18 mouse cellular contexts compared by ENCODE assay signal in the genomic region with DNA sequence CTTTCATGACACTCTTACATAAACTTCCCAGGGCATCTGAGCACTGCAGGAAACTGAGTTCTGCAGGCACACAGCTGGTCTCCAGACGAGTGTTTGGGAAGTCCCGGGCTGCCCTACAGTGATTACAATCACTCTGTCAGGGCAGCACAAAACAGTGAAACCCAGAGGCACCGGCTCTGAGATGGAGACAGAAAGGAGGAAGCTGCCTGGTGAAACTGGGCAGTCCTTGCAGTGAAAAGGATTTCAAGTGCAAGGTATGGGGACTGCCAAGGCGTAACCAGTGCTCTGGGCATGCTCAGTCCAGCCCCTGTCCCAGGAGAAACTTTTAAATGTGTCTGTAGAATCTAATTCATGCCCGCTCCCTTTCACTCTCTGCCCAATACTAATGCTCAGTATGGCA. TPM values are rescaled to one million over a fixed set of nuclear protein-coding genes. Genes with fewer than 3 reads are reported as not detected.
DNase-seq lines count a peak whose midpoint lies in the region; ATAC-seq lines count a peak whose summit lies in the region.
"Had no signal": no experiment of that assay in that cellular context is flagged by ENCODE, and none has a peak within 500 bp of the region (broad histone marks: within the 10 kb centered on the region; RNA-seq: fewer than 3 reads in every experiment).

No protein-coding gene starts in this region.

- no peak overlapping the region for H3K9ac ChIP-seq in midbrain, embryonic 11.5 days (ENCODE audit: low read length)
- H3K9ac ChIP-seq: hindbrain, embryonic 12.5 days; intestine, embryonic 15.5 days; limb, embryonic 13.5 days; neural tube, embryonic 12.5 days had no signal

- no peak overlapping the region for H3K4me3 ChIP-seq in brown adipose tissue, adult 24 weeks (ENCODE audit: insufficient read depth, low read depth, low read length)
- no peak overlapping the region for H3K4me3 ChIP-seq in midbrain, embryonic 11.5 days (ENCODE audit: low read depth, low read length)
- H3K4me3 ChIP-seq: hindbrain, embryonic 12.5 days; intestine, embryonic 15.5 days; layer of hippocampus, adult 2 months; limb, embryonic 13.5 days; neural tube, embryonic 12.5 days had no signal

- no peak for ATAC-seq in CD4-positive, CD25-positive, alpha-beta regulatory T cell, adult 4 months
- peak; percentile 11; the same call in 1 of the 2 replicates for ATAC-seq in neutrophil, adult 5-6 weeks (ENCODE audit: extremely low read depth, insufficient number of reproducible peaks, low FRiP score, poor library complexity, severe bottlenecking)
- ATAC-seq in midbrain, embryonic 11.5 days (ENCODE audit: low FRiP score): no peak
- ATAC-seq: forebrain, embryonic 16.5 days; intestine, embryonic 15.5 days had no signal

- no peak overlapping the region for H3K4me2 ChIP-seq in midbrain, embryonic 11.5 days
- H3K4me2 ChIP-seq: hindbrain, embryonic 12.5 days; intestine, embryonic 15.5 days; limb, embryonic 13.5 days; neural tube, embryonic 12.5 days had no signal

- H3K4me1 ChIP-seq in brown adipose tissue, adult 24 weeks (ENCODE audit: control insufficient read depth, insufficient read depth, insufficient read length, low read length): no peaks in the 10 kb centered on the region
- H3K4me1 ChIP-seq in midbrain, embryonic 11.5 days (ENCODE audit: control insufficient read depth, insufficient read depth, low read length): peaks cover 5% of the 10 kb centered on the region

- DNase-seq in CD4-positive, CD25-positive, alpha-beta regulatory T cell, adult 2 months (ENCODE audit: low read depth, low spot score): peak; percentile 26
- peak; percentile 12 for DNase-seq in lung, postnatal 14 days
- DNase-seq in lung, postnatal 10 days: no peak
- DNase-seq in midbrain, embryonic 11.5 days (ENCODE audit: low spot score, missing footprints): no peak
- DNase-seq in right cerebral cortex, postnatal 4 days: no peak
- DNase-seq: cerebellum, adult 18-20 months; cerebellum, postnatal 36 days had no signal

- no peaks in the 10 kb centered on the region for H3K36me3 ChIP-seq in midbrain, embryonic 11.5 days (ENCODE audit: control insufficient read depth, insufficient read depth, low read length)
- H3K36me3 ChIP-seq: hindbrain, embryonic 12.5 days; intestine, embryonic 15.5 days; limb, embryonic 13.5 days; neural tube, embryonic 12.5 days had no signal

- H3K27ac ChIP-seq in brown adipose tissue, adult 24 weeks (replicated peaks; ENCODE audit: low read depth, low read length): peak overlapping the region; percentile 44; the same call in 1 of the 2 replicates
- H3K27ac ChIP-seq in midbrain, embryonic 11.5 days (ENCODE audit: low read depth, low read length): no peak overlapping the region
- H3K27ac ChIP-seq: hindbrain, embryonic 12.5 days; intestine, embryonic 15.5 days; kidney, postnatal 0 days; layer of hippocampus, adult 2 months; limb, embryonic 13.5 days; neural tube, embryonic 12.5 days had no signal

- no peaks in the 10 kb centered on the region for H3K9me3 ChIP-seq in midbrain, embryonic 11.5 days (ENCODE audit: control insufficient read depth, low read length)
- H3K9me3 ChIP-seq: hindbrain, embryonic 12.5 days; intestine, embryonic 15.5 days; limb, embryonic 13.5 days; neural tube, embryonic 12.5 days had no signal

- H3K27me3 ChIP-seq in midbrain, embryonic 11.5 days (ENCODE audit: control insufficient read depth, insufficient read depth, low read length): peaks cover 13% of the 10 kb centered on the region

- WGBS in midbrain, embryonic 11.5 days: 47% methylated on average over 5 of the region's 5 CpGs

RNA-seq across cellular contexts. Expression of gene Il10ra, which starts 3.3 kb away (rescaled TPM):
- 10 to 100 TPM; 38.8 to 66.0 TPM for polyA plus RNA-seq in CD4-positive, CD25-positive, alpha-beta regulatory T cell, adult 4 months (2017; shearing (Covaris generic))
- 1.8 TPM in 2 replicates for polyA plus RNA-seq in brown adipose tissue, adult 24 weeks (2012; ENCODE audit: insufficient read depth, insufficient read length, missing spikeins)
- 128 and 129 TPM in 2 replicates for total RNA-seq in neutrophil, adult 5-6 weeks (2017)
- 0.79 and 1.3 TPM in 2 replicates for polyA plus RNA-seq in midbrain, embryonic 11.5 days (2014; fragmentation: Nextera tagmentation; extraction: Ambion mirVana)

RNA-seq across cellular contexts. Expression of gene Tmprss13, which starts 46.7 kb away (rescaled TPM):
- polyA plus RNA-seq in CD4-positive, CD25-positive, alpha-beta regulatory T cell, adult 4 months (2017; shearing (Covaris generic)): 1 to 10 TPM; 5.2 to 7.1 TPM
- polyA plus RNA-seq in brown adipose tissue, adult 24 weeks (2012; ENCODE audit: insufficient read depth, insufficient read length, missing spikeins): not detected in 2 replicates
- total RNA-seq in neutrophil, adult 5-6 weeks (2017): 0.47 and 0.61 TPM in 2 replicates
- not detected in 2 replicates for polyA plus RNA-seq in midbrain, embryonic 11.5 days (2014; fragmentation: Nextera tagmentation; extraction: Ambion mirVana)
- total RNA-seq: layer of hippocampus, adult 2 months; left cerebral cortex, postnatal 10 days had no signal
- polyA plus RNA-seq: forebrain, embryonic 16.5 days had no signal

Comparison
In these comparisons a context has a peak if more than half of its experiments do, and no peak if none do; other contexts are left out.
1. DNase-seq: peak in CD4-positive, CD25-positive, alpha-beta regulatory T cell, adult 2 months (single experiment) and lung, postnatal 14 days (single experiment); none in lung, postnatal 10 days (single experiment), midbrain, embryonic 11.5 days (single experiment) and right cerebral cortex, postnatal 4 days (single experiment).
2. RNA of gene Il10ra, which starts 3.3 kb away (polyA plus RNA-seq): 38.8 to 66.0 TPM in CD4-positive, CD25-positive, alpha-beta regulatory T cell, adult 4 months; 1.8 TPM in brown adipose tissue, adult 24 weeks and 0.79 to 1.3 TPM in midbrain, embryonic 11.5 days; every median in the first group is over 10 times any median in the second.